ENCODE assay signal across 12 mouse cellular contexts in the genomic region with DNA sequence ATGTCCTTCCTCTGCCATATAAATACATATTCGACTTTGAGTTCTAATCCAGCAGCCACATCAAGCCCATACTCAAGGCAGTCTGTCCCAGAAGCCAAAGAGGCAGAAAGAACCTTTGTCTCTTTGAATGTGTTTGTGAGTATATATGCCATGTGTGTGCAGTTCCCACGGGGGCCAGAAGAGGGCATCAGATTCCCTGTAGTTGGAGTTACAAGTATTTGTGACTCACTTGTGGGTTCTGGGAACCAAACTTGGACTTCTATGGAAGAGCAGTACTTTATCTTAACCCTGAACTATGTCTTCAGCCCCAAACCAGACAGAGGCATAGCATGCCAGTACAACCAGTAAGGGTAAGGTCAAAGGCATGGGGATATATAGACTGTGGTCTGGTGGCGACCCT.
"Had no signal": no experiment of that assay in that cellular context is flagged by ENCODE, and none has a peak within 500 bp of the region (broad histone marks: within the 10 kb centered on the region; RNA-seq: fewer than 3 reads in every experiment).

No protein-coding gene starts in this region.

- H3K9me3 ChIP-seq: limb, embryonic 13.5 days; midbrain, embryonic 15.5 days had no signal

- H3K4me1 ChIP-seq: limb, embryonic 13.5 days; liver, embryonic 15.5 days; midbrain, embryonic 15.5 days; neural tube, embryonic 12.5 days had no signal

- H3K27ac ChIP-seq: limb, embryonic 13.5 days; liver, embryonic 15.5 days; midbrain, embryonic 15.5 days; neural tube, embryonic 12.5 days had no signal

- DNase-seq: kidney, adult 8-10 months; kidney, postnatal 14 days; left cerebral cortex, postnatal 4 days; lung, postnatal 36 days; right cerebral cortex, postnatal 4 days; spleen, adult 18-20 months; thymus, adult 18-20 months; thymus, postnatal 14 days had no signal

- H3K27me3 ChIP-seq: limb, embryonic 13.5 days; liver, embryonic 15.5 days had no signal

- ATAC-seq: midbrain, embryonic 15.5 days had no signal

- H3K36me3 ChIP-seq: limb, embryonic 13.5 days; liver, embryonic 15.5 days; midbrain, embryonic 15.5 days; neural tube, embryonic 12.5 days had no signal

- H3K4me3 ChIP-seq: limb, embryonic 13.5 days; liver, embryonic 15.5 days; midbrain, embryonic 15.5 days; neural tube, embryonic 12.5 days had no signal

- H3K9ac ChIP-seq: limb, embryonic 13.5 days; liver, embryonic 15.5 days; midbrain, embryonic 15.5 days; neural tube, embryonic 12.5 days had no signal

- H3K4me2 ChIP-seq: limb, embryonic 13.5 days; liver, embryonic 15.5 days; midbrain, embryonic 15.5 days; neural tube, embryonic 12.5 days had no signal
